In genomic region chr17:91093081-91093875, GRCm38 (mm10) we compare ENCODE assay signal across 9 mouse cellular contexts. TPM values are rescaled to one million over a fixed set of nuclear protein-coding genes. Genes with fewer than 3 reads are reported as not detected.
A peak's percentile ranks its signal among the peaks of the same experiment; 100 is the strongest.
DNase-seq lines count a peak whose midpoint lies in the region; ATAC-seq lines count a peak whose summit lies in the region.
"Had no signal": no experiment of that assay in that cellular context is flagged by ENCODE, and none has a peak within 500 bp of the region (broad histone marks: within the 10 kb centered on the region; RNA-seq: fewer than 3 reads in every experiment).

No protein-coding gene starts in this region.

- DNase-seq in limb, embryonic 10.5 days (ENCODE audit: low spot score), result no peak
- DNase-seq in frontal cortex, postnatal 14 days (ENCODE audit: low spot score in 2 of 2), result peak; percentile 44 to 64
- DNase-seq in gastrocnemius, adult 18-20 months (ENCODE audit: low spot score), result no peak
- DNase-seq in urinary bladder, adult 2 months (ENCODE audit: low spot score), result no peak
- no peak for DNase-seq in thymus, postnatal 10 days (ENCODE audit: low spot score in 2 of 2)
- no peak for DNase-seq in spleen, postnatal 14 days (ENCODE audit: low spot score in 2 of 2)

- H3K27ac ChIP-seq in limb, embryonic 12.5 days, result no peak overlapping the region
- no peak overlapping the region for H3K27ac ChIP-seq in limb, embryonic 10.5 days
- H3K27ac ChIP-seq in midbrain, embryonic 13.5 days, result peak overlapping the region; percentile 93
- H3K27ac ChIP-seq: liver, embryonic 14.5 days had no signal

- no peak for ATAC-seq in limb, embryonic 12.5 days (ENCODE audit: insufficient number of reproducible peaks, insufficient read depth, low FRiP score, low TSS enrichment, low read depth)
- ATAC-seq in midbrain, embryonic 13.5 days, result peak; percentile 79

- H3K36me3 ChIP-seq in limb, embryonic 12.5 days, result no peaks in the 10 kb centered on the region
- no peaks in the 10 kb centered on the region for H3K36me3 ChIP-seq in limb, embryonic 10.5 days
- H3K36me3 ChIP-seq in midbrain, embryonic 13.5 days, result peaks cover 10% of the 10 kb centered on the region

- no peaks in the 10 kb centered on the region for H3K9me3 ChIP-seq in limb, embryonic 12.5 days
- H3K9me3 ChIP-seq in limb, embryonic 10.5 days (replicated peaks), result no peaks in the 10 kb centered on the region
- H3K9me3 ChIP-seq in midbrain, embryonic 13.5 days, result peaks cover 6% of the 10 kb centered on the region

- H3K4me1 ChIP-seq in limb, embryonic 12.5 days (replicated peaks), result 0 out of 2 replicates have a peak, but pooled peaks cover 3% of the 10 kb centered on the region
- H3K4me1 ChIP-seq in limb, embryonic 10.5 days, result peaks cover 3% of the 10 kb centered on the region; the same call in 1 of the 2 replicates
- peaks cover 14% of the 10 kb centered on the region for H3K4me1 ChIP-seq in midbrain, embryonic 13.5 days (replicated peaks)

- no peak overlapping the region for H3K4me3 ChIP-seq in limb, embryonic 12.5 days (replicated peaks)
- H3K4me3 ChIP-seq in limb, embryonic 10.5 days, result no peak overlapping the region
- H3K4me3 ChIP-seq in midbrain, embryonic 13.5 days (replicated peaks), result peak overlapping the region; percentile 55

- no peak overlapping the region for H3K9ac ChIP-seq in limb, embryonic 12.5 days (replicated peaks)
- peak overlapping the region; percentile 71 for H3K9ac ChIP-seq in midbrain, embryonic 13.5 days (replicated peaks)
- H3K9ac ChIP-seq: liver, embryonic 14.5 days had no signal

- peaks cover 9% of the 10 kb centered on the region for H3K27me3 ChIP-seq in limb, embryonic 12.5 days
- H3K27me3 ChIP-seq in limb, embryonic 10.5 days (ENCODE audit: low read depth, poor library complexity, severe bottlenecking), result peaks cover 6% of the 10 kb centered on the region; the same call in 1 of the 2 replicates
- H3K27me3 ChIP-seq in midbrain, embryonic 13.5 days, result no peaks in the 10 kb centered on the region

- 36% methylated on average over 12 of the region's 12 CpGs for WGBS in limb, embryonic 12.5 days
- WGBS in limb, embryonic 10.5 days, result 37% methylated on average over 11 of the region's 12 CpGs
- 29% methylated on average over 12 of the region's 12 CpGs for WGBS in midbrain, embryonic 13.5 days

- H3K4me2 ChIP-seq in limb, embryonic 12.5 days, result 0 out of 2 replicates have a peak overlapping the region, but pooled peaks have one; percentile 43
- peak overlapping the region; percentile 61 for H3K4me2 ChIP-seq in midbrain, embryonic 13.5 days (replicated peaks)

RNA-seq across cellular contexts. Expression of gene Nrxn1, which starts 0.4 kb away (rescaled TPM):
- 8.7 and 9.8 TPM in 2 replicates for polyA plus RNA-seq in limb, embryonic 12.5 days (2016; fragmentation: Nextera tagmentation; extraction: Ambion mirVana)
- polyA plus RNA-seq in limb, embryonic 10.5 days (2016; fragmentation: Nextera tagmentation; extraction: Ambion mirVana), result 1.3 and 1.8 TPM in 2 replicates
- polyA plus RNA-seq in midbrain, embryonic 13.5 days (2015; fragmentation: Nextera tagmentation; extraction: Ambion mirVana), result 109 and 122 TPM in 2 replicates
- 1 to 10 TPM in 1 of 2 experiments, under 1 TPM in 1; 0.62 to 1.0 TPM for total RNA-seq in gastrocnemius, adult 18-20 months (2021)
- polyA plus RNA-seq in urinary bladder, adult 2 months (2012; rRNA removed), result 0.23 and 0.24 TPM in 2 replicates

Comparison
In these comparisons a context has a peak if more than half of its experiments do, and no peak if none do; other contexts are left out.
1. DNase-seq: peak in frontal cortex, postnatal 14 days (2 of 2); none in limb, embryonic 10.5 days (single experiment), gastrocnemius, adult 18-20 months (single experiment), urinary bladder, adult 2 months (single experiment), thymus, postnatal 10 days (0 of 2) and spleen, postnatal 14 days (0 of 2).
2. RNA of gene Nrxn1, which starts 0.4 kb away (polyA plus RNA-seq): 109 to 122 TPM in midbrain, embryonic 13.5 days; 8.7 to 9.8 TPM in limb, embryonic 12.5 days, 1.3 to 1.8 TPM in limb, embryonic 10.5 days and 0.23 to 0.24 TPM in urinary bladder, adult 2 months; every median in the first group is over 10 times any median in the second.